Mouse (Mus musculus) limb, embryonic 15.5 days (tissue): ENCODE measurements around the gene Bbof1. TPM values are rescaled to one million over a fixed set of nuclear protein-coding genes. Genes with fewer than 3 reads are reported as not detected.

Experiments
- ATAC-seq: fragments of 200-750 bp; cut with Nextera tagmentation; 2 replicates; pipeline ENCODE4 v1.8.0; 2017; ENCODE audit warnings: low read depth, moderate TSS enrichment; ENCODE audit not compliant: insufficient number of reproducible peaks, low FRiP score, low TSS enrichment
- H3K27ac ChIP-seq: fragments of 300-500 bp; sonication (generic); 2 replicates; pipeline ENCODE4 v1.5.1; 2015; ENCODE audit warnings: moderate library complexity, mild to moderate bottlenecking, inconsistent platforms
- H3K27me3 ChIP-seq: fragments of 300-500 bp; sonication (generic); 2 replicates; pipeline ENCODE4 v1.6.1; 2015; ENCODE audit warnings: inconsistent platforms
- H3K36me3 ChIP-seq: fragments of 300-500 bp; sonication (generic); 2 replicates; pipeline ENCODE4 v1.6.1; 2015; ENCODE audit warnings: inconsistent platforms
- H3K4me1 ChIP-seq: fragments of 300-500 bp; sonication (generic); 2 replicates; pipeline ENCODE4 v1.6.1; 2015; ENCODE audit warnings: inconsistent platforms
- H3K4me2 ChIP-seq: fragments of 300-500 bp; sonication (generic); 2 replicates; pipeline ENCODE4 v1.6.1; 2015; ENCODE audit warnings: mild to moderate bottlenecking, inconsistent platforms
- H3K4me3 ChIP-seq: fragments of 300-500 bp; sonication (generic); 2 replicates; pipeline ENCODE4 v1.5.1; 2015; ENCODE audit warnings: mild to moderate bottlenecking, inconsistent platforms
- H3K9ac ChIP-seq: fragments of 300-500 bp; sonication (generic); 2 replicates; pipeline ENCODE4 v1.6.1; 2015; ENCODE audit warnings: inconsistent platforms
- H3K9me3 ChIP-seq: fragments of 300-500 bp; sonication (generic); 2 replicates; pipeline ENCODE4 v1.6.1; 2016; ENCODE audit warnings: inconsistent platforms
- WGBS: fragments of 180-500 bp; shearing (Covaris S2); methylation state at CpG from one replicate; pipeline ENCODE4 v1.1.7; 2015; 5-methylcytosine and 5-hydroxymethylcytosine counted together
- polyA plus RNA-seq: library from polyadenylated mRNA; unstranded; fragments of >200 nt; fragmentation: Nextera tagmentation; extraction: Ambion mirVana; gene quantifications from 2 replicates; pipeline ENCODE4 v1.2.1, GENCODE M21; 2015

Bbof1 gene
- polyA plus RNA-seq, 1 experiment from 2014 or later: 1.0 TPM

- peak overlapping the region; percentile 88 for H3K4me2 ChIP-seq
- no peak overlapping the region; the same call in 1 of the 2 replicates for H3K9ac ChIP-seq
- H3K4me1 ChIP-seq: peaks cover 12% of the 10 kb centered on the region
- H3K36me3 ChIP-seq: no peaks in the 10 kb centered on the region
- H3K27me3 ChIP-seq: no peaks in the 10 kb centered on the region; the same call in 1 of the 2 replicates
- no peak for ATAC-seq
- 45% methylated on average over 10 of the region's 10 CpGs for WGBS
- peak overlapping the region; percentile 72; the same call in 1 of the 2 replicates for H3K27ac ChIP-seq
- no peaks in the 10 kb centered on the region for H3K9me3 ChIP-seq
- peak overlapping the region; percentile 66 for H3K4me3 ChIP-seq
Observed at GRCm38 (mm10) chr12:84449887-84450286, 41.0 kb downstream of the Bbof1 start.

- Histone ChIP-seq H3K27me3 (no peaks in the 10 kb centered on the region; the same call in 1 of the 2 replicates), H3K4me2 (peak overlapping the region; percentile 88), H3K9me3 (no peaks in the 10 kb centered on the region), H3K9ac (peak overlapping the region; percentile 64), H3K27ac (peak overlapping the region; percentile 72), H3K36me3 (no peaks in the 10 kb centered on the region), H3K4me1 (peaks cover 12% of the 10 kb centered on the region), H3K4me3 (peak overlapping the region; percentile 66)
- 1% methylated on average over 6 of the region's 6 CpGs for WGBS
- no peak for ATAC-seq
Observed at GRCm38 (mm10) chr12:84450351-84450717, 41.5 kb downstream of the Bbof1 start.

GRCm38 (mm10) chr12:84450718-84451646 is 42.1 kb downstream of the Bbof1 start, which contains the start of the genes Aldh6a1 and Lin52:
Aldh6a1 (minus strand) TSS chr12:84451004.
Lin52 (plus strand) TSS chr12:84451422.
- peak within 1 kb of the TSS; percentile 64 for H3K9ac ChIP-seq
- ATAC-seq: peak; percentile 99
- peak within 1 kb of the TSS; percentile 91 for H3K4me2 ChIP-seq
- no peaks in the 10 kb centered on the region for H3K9me3 ChIP-seq
- no peaks in the 10 kb centered on the region for H3K36me3 ChIP-seq
- under 1% methylated on average over 49 of the region's 49 CpGs for WGBS
- peak within 1 kb of the TSS; percentile 66 for H3K4me3 ChIP-seq
- peak within 1 kb of the TSS; percentile 72 for H3K27ac ChIP-seq
- no peaks in the 10 kb centered on the region; the same call in 1 of the 2 replicates for H3K27me3 ChIP-seq
- H3K4me1 ChIP-seq: peaks cover 12% of the 10 kb centered on the region

- H3K9ac ChIP-seq: peak overlapping the region; percentile 47
- peak overlapping the region; percentile 66 for H3K4me3 ChIP-seq
- under 1% methylated on average over 11 of the region's 11 CpGs for WGBS
- peak overlapping the region; percentile 91 for H3K4me2 ChIP-seq
- H3K27me3 ChIP-seq: no peaks in the 10 kb centered on the region; the same call in 1 of the 2 replicates
- peaks cover 12% of the 10 kb centered on the region for H3K4me1 ChIP-seq
- no peaks in the 10 kb centered on the region for H3K9me3 ChIP-seq
- peaks cover 1% of the 10 kb centered on the region; the same call in 1 of the 2 replicates for H3K36me3 ChIP-seq
- no peak for ATAC-seq
- peak overlapping the region; percentile 65 for H3K27ac ChIP-seq
Observed at GRCm38 (mm10) chr12:84451801-84452200, 42.9 kb downstream of the Bbof1 start.

- Histone ChIP-seq H3K9ac (no peak overlapping the region), H3K4me1 (0 out of 2 replicates have a peak, but pooled peaks cover 2% of the 10 kb centered on the region), H3K27me3 (no peaks in the 10 kb centered on the region), H3K27ac (no peak overlapping the region), H3K36me3 (peaks cover 31% of the 10 kb centered on the region), H3K4me3 (no peak overlapping the region), H3K9me3 (no peaks in the 10 kb centered on the region), H3K4me2 (no peak overlapping the region)
- WGBS: 93% methylated on average over 3 of the region's 3 CpGs
- no peak for ATAC-seq
Observed at GRCm38 (mm10) chr12:84456911-84457310, 48.0 kb downstream of the Bbof1 start.

GRCm38 (mm10) chr12:84459845-84460244 is 51.0 kb downstream of the Bbof1 start:
- Histone ChIP-seq H3K27ac (no peak overlapping the region), H3K9me3 (no peaks in the 10 kb centered on the region), H3K4me3 (no peak overlapping the region), H3K27me3 (no peaks in the 10 kb centered on the region), H3K36me3 (peaks cover 51% of the 10 kb centered on the region), H3K4me2 (no peak overlapping the region), H3K4me1 (no peaks in the 10 kb centered on the region), H3K9ac (no peak overlapping the region)
- ATAC-seq: no peak
- WGBS: 64% methylated on average over 1 of the region's 1 CpGs

GRCm38 (mm10) chr12:84461416-84461815 is 52.5 kb downstream of the Bbof1 start:
- WGBS: 87% methylated on average over 5 of the region's 5 CpGs
- Histone ChIP-seq H3K36me3 (peaks cover 53% of the 10 kb centered on the region), H3K9ac (no peak overlapping the region), H3K27ac (no peak overlapping the region), H3K4me1 (no peaks in the 10 kb centered on the region), H3K4me3 (no peak overlapping the region), H3K9me3 (no peaks in the 10 kb centered on the region), H3K27me3 (no peaks in the 10 kb centered on the region), H3K4me2 (no peak overlapping the region)
- ATAC-seq: no peak

- H3K36me3 ChIP-seq: peaks cover 49% of the 10 kb centered on the region
- H3K27ac ChIP-seq: no peak overlapping the region
- H3K9ac ChIP-seq: no peak overlapping the region
- H3K27me3 ChIP-seq: no peaks in the 10 kb centered on the region
- ATAC-seq: no peak
- H3K9me3 ChIP-seq: no peaks in the 10 kb centered on the region
- no peak overlapping the region for H3K4me3 ChIP-seq
- 84% methylated on average over 3 of the region's 3 CpGs for WGBS
- H3K4me2 ChIP-seq: no peak overlapping the region
- H3K4me1 ChIP-seq: no peaks in the 10 kb centered on the region
Observed at GRCm38 (mm10) chr12:84462856-84463255, 54.0 kb downstream of the Bbof1 start.

- Histone ChIP-seq H3K9me3 (no peaks in the 10 kb centered on the region), H3K4me3 (no peak overlapping the region), H3K27ac (no peak overlapping the region), H3K4me2 (no peak overlapping the region), H3K36me3 (peaks cover 24% of the 10 kb centered on the region), H3K4me1 (no peaks in the 10 kb centered on the region), H3K9ac (no peak overlapping the region), H3K27me3 (no peaks in the 10 kb centered on the region)
- 4% methylated on average over 1 of the region's 1 CpGs for WGBS
- no peak for ATAC-seq
Observed at GRCm38 (mm10) chr12:84468701-84469100, 59.8 kb downstream of the Bbof1 start.

GRCm38 (mm10) chr12:84478937-84479336 is 70.1 kb downstream of the Bbof1 start:
- no peak for ATAC-seq
- H3K36me3 ChIP-seq: peaks cover 5% of the 10 kb centered on the region; the same call in 1 of the 2 replicates
- H3K9ac ChIP-seq: no peak overlapping the region
- no peak overlapping the region for H3K4me2 ChIP-seq
- 89% methylated on average over 7 of the region's 7 CpGs for WGBS
- H3K4me3 ChIP-seq: no peak overlapping the region
- H3K9me3 ChIP-seq: no peaks in the 10 kb centered on the region
- H3K27ac ChIP-seq: no peak overlapping the region
- no peaks in the 10 kb centered on the region for H3K4me1 ChIP-seq
- no peaks in the 10 kb centered on the region for H3K27me3 ChIP-seq

- Histone ChIP-seq H3K9ac (no peak overlapping the region), H3K4me1 (no peaks in the 10 kb centered on the region), H3K36me3 (peaks cover 3% of the 10 kb centered on the region; the same call in 1 of the 2 replicates), H3K4me2 (no peak overlapping the region), H3K27me3 (no peaks in the 10 kb centered on the region), H3K27ac (no peak overlapping the region), H3K4me3 (no peak overlapping the region), H3K9me3 (no peaks in the 10 kb centered on the region)
- no peak for ATAC-seq
- 67% methylated on average over 2 of the region's 2 CpGs for WGBS
Observed at GRCm38 (mm10) chr12:84481251-84481650, 72.4 kb downstream of the Bbof1 start.
